Mouse (Mus musculus) gastrocnemius, adult 2 months (tissue): ENCODE data around the gene Vdac1. TPM values are rescaled to one million over a fixed set of nuclear protein-coding genes. Genes with fewer than 3 reads are reported as not detected.
A peak's percentile ranks its signal among the peaks of the same experiment; 100 is the strongest.
"Not testable (repeated sequence)": the region's sequence is repeated elsewhere in the genome, so short reads cannot be mapped to it uniquely, and the experiment has no call there.

Source experiments
- DNase-seq: peaks from one replicate; pipeline ENCODE4 v3.0.0; 2022
- H3K27ac ChIP-seq: fragments of 200-600 bp; 2 replicates; pipeline ENCODE4 v1.8.1; 2022; ENCODE audit warnings: mild to moderate bottlenecking
- H3K4me3 ChIP-seq: fragments of 200-600 bp; 2 replicates; pipeline ENCODE4 v1.8.1; 2022; ENCODE audit warnings: mild to moderate bottlenecking, moderate library complexity
- CTCF ChIP-seq: fragments of 200-600 bp; IDR thresholded peaks from 2 replicates; pipeline ENCODE4 v1.8.1; 2022; ENCODE audit warnings: antibody characterized with exemption, mild to moderate bottlenecking, moderate library complexity
- intact Hi-C: fragments of 180-260 bp; cut with DNase I; formaldehyde crosslinking; loops from one replicate; pipeline ENCODE4 v1.15.1; 2025
- total RNA-seq, 2 experiments: library from RNA; stranded (reverse); gene quantifications; 2 replicates each; pipeline ENCODE4 v1.2.3; 2021

Vdac1 gene
- total RNA-seq, 2 experiments from 2014 or later, result 1,359 to 1,549 TPM

DNA sequence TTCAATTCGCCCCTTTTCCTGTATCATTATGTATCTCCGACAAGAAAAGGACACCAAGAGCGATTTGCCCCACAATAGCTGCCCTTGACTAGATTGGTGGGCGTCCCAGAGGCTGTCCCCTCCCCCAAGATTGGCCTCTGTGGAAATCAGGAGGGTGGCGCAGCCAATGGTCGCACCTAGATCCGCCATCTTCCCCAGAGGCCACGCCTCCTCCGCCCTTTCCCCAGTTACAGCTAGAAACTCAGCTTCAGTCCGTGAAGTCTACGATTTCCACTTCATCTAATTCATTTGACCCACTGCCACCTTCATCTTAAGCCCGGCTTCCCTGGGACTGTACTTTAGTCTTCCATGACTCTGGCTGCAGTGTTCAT lies 14.0 kb upstream of the Vdac1 start:
- no peak for TF ChIP-seq CTCF
- Histone ChIP-seq H3K4me3 (peak overlapping the region; percentile 48), H3K27ac (peak overlapping the region; percentile 32; the same call in 1 of the 2 replicates)
- no peak for DNase-seq
- intact Hi-C loops, result loop anchor here (10.0 kb wide), 1 partner anchor 122 kb away; no protein-coding TSS in a partner anchor

DNA sequence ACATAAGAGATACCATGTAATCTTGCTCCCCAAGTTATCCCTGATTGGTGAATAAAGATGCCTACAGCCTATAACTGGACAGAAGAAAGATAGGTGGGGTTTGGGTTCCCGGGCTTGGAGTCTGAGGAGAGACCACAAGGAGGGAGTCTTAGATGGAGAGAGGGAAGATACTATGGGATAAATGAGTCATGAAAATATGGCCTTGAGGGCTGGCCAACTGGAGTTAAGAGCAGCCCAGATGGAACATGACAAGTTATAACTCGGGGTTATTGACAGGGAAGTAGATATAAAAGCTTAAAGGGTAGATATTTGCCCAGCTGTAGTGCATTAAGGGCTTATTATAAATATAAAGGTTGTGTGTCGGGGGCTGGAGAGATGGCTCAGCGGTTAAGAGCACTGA lies 12.5 kb upstream of the Vdac1 start:
- intact Hi-C loops, result loop anchor here (10.0 kb wide), 1 partner anchor 123 kb away; no protein-coding TSS in a partner anchor
- no peak for DNase-seq
- Histone ChIP-seq H3K27ac (no peak overlapping the region), H3K4me3 (no peak overlapping the region)
- no peak for TF ChIP-seq CTCF

DNA sequence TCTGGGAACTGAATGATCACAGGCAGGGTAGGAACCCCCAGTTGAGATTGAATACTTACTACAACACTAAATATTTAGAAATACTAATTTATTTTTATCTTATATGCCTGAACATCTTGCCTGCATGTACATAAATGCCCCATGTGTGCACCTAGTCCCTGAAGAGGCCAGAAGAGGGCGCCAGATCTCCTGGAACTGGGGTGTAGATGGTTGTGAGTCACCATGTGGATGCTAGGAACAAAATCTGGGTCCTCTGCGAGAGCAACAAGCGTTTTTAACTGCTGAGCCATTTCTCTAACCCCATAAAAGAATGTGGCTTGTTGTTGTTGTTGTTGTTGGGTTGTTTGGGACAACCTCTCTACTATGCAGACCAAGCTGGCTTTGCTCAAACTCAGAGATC lies 11.9 kb upstream of the Vdac1 start:
- no peak overlapping the region for H3K27ac ChIP-seq
- no peak overlapping the region for H3K4me3 ChIP-seq
- peak; percentile 43 for TF ChIP-seq CTCF
- no peak for DNase-seq
- intact Hi-C loops, result loop anchor here (10.0 kb wide), 1 partner anchor 124 kb away; no protein-coding TSS in a partner anchor

DNA sequence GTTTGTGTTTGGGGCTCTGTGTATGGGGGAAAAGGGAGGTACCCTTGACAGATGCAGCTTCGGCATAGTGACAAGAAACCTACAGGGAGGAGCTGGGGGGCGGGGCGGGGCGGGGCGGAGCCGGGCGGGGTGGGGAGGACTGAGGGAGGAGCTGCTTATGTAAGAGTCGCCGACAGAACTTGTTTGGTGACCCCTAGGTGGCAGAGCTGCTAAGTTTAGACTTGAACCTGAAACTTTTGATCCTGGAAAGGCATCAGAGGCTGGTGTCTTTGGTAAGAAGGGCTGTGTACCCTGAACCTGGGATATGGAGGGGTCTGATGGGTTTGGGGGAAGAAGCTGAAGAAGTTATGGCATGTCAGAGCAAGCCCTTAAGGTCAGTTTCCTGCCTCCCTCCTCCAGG lies 9.7 kb upstream of the Vdac1 start:
- H3K27ac ChIP-seq, result peak overlapping the region; percentile 81
- DNase-seq, result peak; percentile 66
- H3K4me3 ChIP-seq, result peak overlapping the region; percentile 52
- intact Hi-C loops, result loop anchor here (1.0 kb wide), 1 partner anchor 23 kb away; no protein-coding TSS in a partner anchor
- TF ChIP-seq CTCF, result peak; percentile 53

DNA sequence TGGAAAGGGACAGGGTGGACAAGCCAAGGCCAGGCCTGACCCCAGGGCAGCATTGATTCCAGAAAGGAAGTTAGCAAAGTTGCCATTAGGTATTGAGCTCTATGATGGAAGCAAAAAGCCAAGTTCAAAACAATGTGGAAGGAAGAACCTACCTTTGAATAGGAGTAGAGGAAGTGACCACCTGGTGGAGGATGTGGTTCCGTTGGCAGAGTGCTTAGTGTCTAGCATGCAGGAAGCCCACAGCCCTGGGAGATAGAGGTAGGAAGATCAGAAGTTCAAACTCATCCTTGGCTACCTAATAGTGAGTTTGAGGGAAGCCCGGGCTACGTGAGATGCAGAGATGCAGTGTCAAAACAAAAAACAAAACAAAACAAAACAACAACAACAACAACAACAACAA lies 8.4 kb upstream of the Vdac1 start:
- intact Hi-C loops, result no loop called here
- no peak for DNase-seq
- Histone ChIP-seq H3K27ac (0 out of 2 replicates have a peak overlapping the region, but pooled peaks have one; percentile 81), H3K4me3 (no peak overlapping the region)
- no peak for TF ChIP-seq CTCF

DNA sequence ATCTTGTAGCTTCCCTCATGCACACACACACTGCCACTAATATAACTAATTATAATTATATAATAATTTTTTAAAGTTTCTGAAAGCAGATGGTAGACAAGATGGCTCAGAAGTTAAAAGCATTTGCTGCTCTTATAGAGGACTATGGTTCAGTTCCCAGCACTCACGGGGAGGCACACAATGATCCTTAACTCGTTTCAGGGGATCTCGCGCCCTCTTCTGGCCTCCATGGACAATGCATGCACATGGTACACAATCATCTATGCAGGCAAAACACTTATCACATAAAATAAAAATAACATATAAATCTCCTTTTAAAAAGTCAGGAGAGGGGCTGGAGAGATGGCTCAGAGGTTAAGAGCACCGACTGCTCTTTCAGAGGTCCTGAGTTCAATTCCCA lies 6.0 kb upstream of the Vdac1 start:
- Histone ChIP-seq H3K27ac (no peak overlapping the region), H3K4me3 (no peak overlapping the region)
- TF ChIP-seq CTCF, result no peak
- intact Hi-C loops, result no loop called here
- no peak for DNase-seq

DNA sequence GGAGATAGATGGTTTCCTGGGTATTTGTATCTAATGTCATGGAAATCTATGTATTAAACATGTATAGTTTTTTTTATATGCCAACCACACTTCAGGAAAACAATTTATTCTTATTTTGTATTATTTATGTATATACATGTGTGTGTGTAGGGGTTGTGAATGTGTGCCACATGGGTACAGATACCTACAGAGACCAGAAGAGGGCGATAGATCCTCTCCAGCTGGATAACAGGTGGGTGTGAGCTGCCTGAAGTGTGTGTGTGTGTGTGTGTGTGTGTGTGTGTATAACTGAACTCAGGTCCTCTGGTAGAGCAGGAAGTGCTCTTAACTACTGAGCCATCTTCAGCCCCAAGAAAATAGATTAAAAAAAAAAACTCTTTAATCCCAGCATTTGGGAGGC lies 5.1 kb upstream of the Vdac1 start:
- Histone ChIP-seq H3K27ac (no peak overlapping the region), H3K4me3 (no peak overlapping the region)
- peak; percentile 21; the same call in 1 of the 2 replicates for TF ChIP-seq CTCF
- DNase-seq, result no peak
- intact Hi-C loops, result no loop called here

DNA sequence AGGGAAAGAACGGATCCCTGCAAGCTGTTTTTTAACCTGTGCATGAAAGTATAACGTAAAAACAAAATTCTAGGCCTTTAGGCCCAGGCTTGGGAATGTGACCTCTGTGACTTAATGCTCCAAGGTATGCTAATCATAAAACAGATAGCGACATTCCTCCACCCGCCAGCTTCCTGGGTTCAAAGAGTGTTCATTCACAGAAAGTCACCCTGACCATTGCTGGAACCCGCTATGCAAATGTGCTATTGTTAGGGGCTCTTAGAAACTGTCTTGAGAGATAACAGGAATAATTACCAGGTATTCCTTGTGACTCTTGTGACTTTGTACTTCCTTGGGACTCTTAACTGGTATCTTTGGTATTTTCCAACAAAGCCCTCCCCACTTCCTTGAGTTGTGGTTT lies 3.6 kb upstream of the Vdac1 start:
- H3K27ac ChIP-seq, H3K4me3 ChIP-seq, DNase-seq, intact Hi-C loops: not testable (repeated sequence)

DNA sequence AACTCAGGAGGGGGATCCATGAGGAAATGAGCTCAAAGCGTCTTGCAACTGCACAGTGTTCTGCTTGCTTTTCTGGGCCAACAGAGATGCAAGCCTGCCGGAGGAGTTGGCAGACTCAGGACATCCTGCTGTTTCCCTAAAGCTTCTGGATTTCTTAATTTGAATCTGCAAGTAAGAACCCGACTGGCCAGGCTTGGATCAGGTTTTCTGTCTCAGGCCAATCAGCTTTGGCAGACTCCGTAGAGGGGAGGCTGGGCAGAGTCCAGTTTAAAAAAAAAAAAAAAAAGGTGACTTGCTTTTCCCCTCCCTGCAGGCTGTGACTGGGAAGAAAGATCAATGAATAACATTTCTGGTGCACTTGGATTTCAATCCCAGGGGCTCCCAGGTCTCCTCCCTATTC lies 2.1 kb upstream of the Vdac1 start:
- intact Hi-C loops, result no loop called here
- Histone ChIP-seq H3K4me3 (peak overlapping the region; percentile 9; the same call in 1 of the 2 replicates), H3K27ac (peak overlapping the region; percentile 99)
- peak; percentile 67 for DNase-seq
- no peak for TF ChIP-seq CTCF

DNA sequence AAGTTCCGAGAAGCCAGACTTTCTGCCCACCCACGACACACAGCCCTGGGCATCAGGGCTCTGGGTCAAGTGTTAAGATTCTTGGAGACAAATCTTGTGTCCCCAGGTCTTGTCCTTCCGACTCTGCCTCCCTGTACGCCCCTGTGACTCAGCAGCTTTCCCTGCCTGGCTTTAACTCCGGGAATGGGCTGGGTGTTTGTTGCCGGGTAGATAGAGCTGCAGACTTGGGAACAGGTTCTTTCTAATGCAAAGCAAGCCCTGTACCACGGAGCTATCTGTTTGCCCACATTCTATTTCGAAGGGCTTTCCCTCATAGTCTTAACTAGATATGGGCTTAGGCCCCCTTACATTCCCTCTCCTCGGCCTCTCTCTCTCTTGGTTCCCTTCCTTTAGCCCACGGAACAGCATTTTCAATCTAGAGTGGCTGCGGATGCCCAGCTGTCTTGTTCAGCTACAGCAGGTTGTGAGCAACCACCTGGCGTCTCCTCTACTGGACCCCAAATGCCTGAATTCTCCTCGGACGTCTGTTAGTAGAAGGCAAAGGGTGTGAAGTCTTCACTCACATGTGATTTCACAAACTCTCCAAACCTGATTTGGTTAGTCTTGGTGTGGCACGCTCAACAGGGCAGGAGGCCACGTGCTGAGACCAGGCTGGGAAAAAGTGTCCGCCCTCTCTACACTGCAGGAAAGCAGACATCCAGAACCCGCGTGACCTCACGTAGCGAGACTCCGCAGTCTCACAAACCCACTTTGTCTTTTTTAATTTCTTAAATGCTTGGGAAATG lies 782 bp upstream of the Vdac1 start:
- DNase-seq, result peak; percentile 79
- H3K27ac ChIP-seq, result peak overlapping the region; percentile 99
- TF ChIP-seq CTCF, result no peak
- intact Hi-C loops, result no loop called here
- H3K4me3 ChIP-seq, result peak overlapping the region; percentile 100

DNA sequence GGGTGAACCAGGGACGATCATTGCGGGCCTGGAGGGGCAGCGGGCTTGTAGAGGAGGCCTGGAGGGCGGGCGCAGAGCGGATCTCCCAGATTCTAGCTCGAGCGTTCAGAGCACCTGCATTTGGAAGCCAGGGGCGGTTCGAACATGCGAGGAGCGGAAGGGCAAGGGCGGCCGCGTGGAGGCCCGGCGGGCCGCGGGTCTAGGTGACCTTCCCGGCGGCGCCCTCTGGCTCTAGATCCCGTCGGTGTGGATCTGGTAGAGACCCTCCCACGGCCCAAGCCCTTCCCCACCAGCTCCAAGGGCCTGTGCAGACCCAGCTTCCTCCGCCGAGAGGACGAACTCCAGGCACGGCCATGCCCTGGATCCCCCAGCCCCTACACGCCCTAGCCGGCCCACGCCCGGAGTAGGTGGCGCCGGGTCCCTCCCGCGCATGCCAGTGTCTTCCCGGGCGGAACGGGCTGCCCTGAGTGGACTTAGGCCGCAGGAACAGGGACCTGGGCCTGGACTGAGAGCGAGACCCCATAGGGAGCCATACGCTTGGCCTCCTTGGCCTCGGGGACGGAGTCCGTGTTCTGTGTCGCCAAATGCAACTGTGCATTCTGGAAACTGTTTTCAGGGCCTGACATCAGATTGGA lies 744 bp downstream of the Vdac1 start:
- peak overlapping the region; percentile 99 for H3K27ac ChIP-seq
- intact Hi-C loops, result no loop called here
- peak overlapping the region; percentile 100 for H3K4me3 ChIP-seq
- peak; percentile 75 for DNase-seq
- no peak for TF ChIP-seq CTCF

DNA sequence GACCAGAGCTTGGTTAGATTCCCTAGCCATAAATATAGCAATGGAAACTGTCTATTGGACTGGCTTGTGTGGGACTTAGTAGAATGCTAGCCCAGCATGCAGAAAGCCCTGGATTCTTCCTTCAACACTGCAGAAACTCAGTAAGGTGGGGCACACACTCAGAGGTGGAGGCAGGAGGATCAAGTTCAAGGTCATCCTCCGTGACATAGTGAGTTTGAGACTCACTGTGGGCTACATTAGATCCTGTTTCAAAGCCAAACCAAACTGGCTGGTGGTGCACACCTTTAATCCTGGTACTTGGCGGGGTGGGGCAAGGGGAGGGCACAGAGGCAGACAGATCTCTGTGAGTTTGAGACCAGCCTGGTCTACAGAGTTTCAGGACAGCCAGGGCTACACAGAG lies 3.7 kb downstream of the Vdac1 start:
- Histone ChIP-seq H3K4me3 (peak overlapping the region; percentile 100), H3K27ac (peak overlapping the region; percentile 99)
- intact Hi-C loops, result no loop called here
- no peak for TF ChIP-seq CTCF
- DNase-seq, result no peak

DNA sequence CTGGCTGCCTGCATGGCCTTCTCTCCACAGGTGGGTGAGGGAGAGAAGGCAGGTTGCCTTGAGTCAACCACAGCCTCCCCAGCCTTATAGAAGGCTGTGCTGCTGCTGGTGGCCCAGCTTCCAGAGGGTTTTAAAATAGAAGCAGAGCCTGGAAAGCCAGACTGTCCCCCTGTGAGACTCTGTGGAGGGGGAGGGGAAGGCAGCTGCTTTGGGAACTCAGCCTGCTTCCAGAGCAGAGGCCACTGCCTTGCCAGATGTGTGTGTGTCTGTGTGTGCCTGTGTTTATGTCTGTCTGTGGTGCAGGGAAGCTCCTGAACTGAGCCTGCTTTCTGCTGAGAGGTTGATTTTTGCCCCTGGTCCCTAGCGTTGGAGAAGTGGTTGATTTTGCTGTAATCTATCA lies 4.5 kb downstream of the Vdac1 start:
- DNase-seq, result peak; percentile 90
- intact Hi-C loops, result no loop called here
- H3K27ac ChIP-seq, result peak overlapping the region; percentile 99
- no peak for TF ChIP-seq CTCF
- H3K4me3 ChIP-seq, result peak overlapping the region; percentile 100
